Mouse (Mus musculus) olfactory bulb, adult 2 months (tissue): ENCODE measurements around the gene Rfc4.

Source experiments
- CTCF ChIP-seq: fragments of 200-500 bp; IDR thresholded peaks from 2 replicates; pipeline ENCODE4 v1.5.1; 2012; ENCODE audit warnings: low read depth, mild to moderate bottlenecking, low read length, moderate library complexity; ENCODE audit not compliant: insufficient read depth
- POLR2A ChIP-seq: fragments of 200-500 bp; IDR thresholded peaks from 2 replicates; pipeline ENCODE4 v1.6.1; 2012; ENCODE audit warnings: mild to moderate bottlenecking, low read depth, low read length, moderate library complexity; ENCODE audit not compliant: insufficient read depth

DNA sequence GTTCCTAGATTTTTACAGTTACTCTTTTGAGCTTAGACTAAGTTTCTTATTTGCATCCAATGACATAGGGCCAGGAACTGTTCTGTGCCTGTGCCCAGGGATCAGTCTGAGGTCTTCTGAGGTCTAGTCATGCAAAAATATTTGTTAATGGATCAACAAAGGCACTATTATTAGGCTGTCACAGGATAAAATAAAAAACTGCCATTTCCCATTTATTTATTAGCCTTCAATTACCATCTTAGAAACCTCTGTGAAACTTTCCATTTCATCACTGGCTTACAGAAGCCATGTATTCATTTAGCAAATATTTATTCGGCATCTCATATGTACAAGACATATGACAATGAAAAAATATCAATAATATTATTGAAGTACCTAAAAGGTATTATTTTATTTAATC is 39.1 kb upstream of the Rfc4 start:
- no peak for TF ChIP-seq CTCF
- no peak for TF ChIP-seq POLR2A
